Mouse (Mus musculus) ES-Bruce4 (cell line): ENCODE measurements around the gene Uqcc2.

Source experiments
- CTCF ChIP-seq: IDR thresholded peaks from one replicate; pipeline ENCODE4 v1.8.1; 2011; ENCODE audit warnings: low read depth, low read length
- EP300 ChIP-seq: IDR thresholded peaks from 2 replicates; pipeline ENCODE4 v1.6.1; 2011; ENCODE audit warnings: low read depth, low read length; ENCODE audit not compliant: insufficient read depth
- POLR2A ChIP-seq: IDR thresholded peaks from one replicate; pipeline ENCODE4 v1.8.1; 2011; ENCODE audit warnings: low read length; ENCODE audit not compliant: insufficient read depth

GRCm38 (mm10) chr17:27130246-27130645 lies 3.5 kb downstream of the Uqcc2 start:
- no peak for TF ChIP-seq POLR2A
- no peak for TF ChIP-seq CTCF
- TF ChIP-seq EP300 = no peak
